Comparison of ENCODE assay signal across 8 mouse cellular contexts in genomic region chr3:116595603-116595991, GRCm38 (mm10). TPM values are rescaled to one million over a fixed set of nuclear protein-coding genes. Genes with fewer than 3 reads are reported as not detected.
DNase-seq lines count a peak whose midpoint lies in the region; ATAC-seq and TF ChIP-seq lines count a peak whose summit lies in the region.

No protein-coding gene starts in this region.

- H3K9ac ChIP-seq in lung, embryonic 16.5 days (ENCODE audit: low read length), result peak overlapping the region; percentile 89
- H3K9ac ChIP-seq in limb, embryonic 12.5 days (replicated peaks), result peak overlapping the region; percentile 77

- no peak for DNase-seq in lung, postnatal 25 days (ENCODE audit: low spot score)
- no peak for DNase-seq in adrenal gland, postnatal 14 days
- DNase-seq in gastrocnemius, postnatal 25 days, result no peak
- no peak for DNase-seq in right cerebral cortex, postnatal 25 days

- no peaks in the 10 kb centered on the region for H3K27me3 ChIP-seq in lung, embryonic 16.5 days (ENCODE audit: control insufficient read depth, insufficient read depth, low read depth, low read length)
- H3K27me3 ChIP-seq in limb, embryonic 12.5 days, result no peaks in the 10 kb centered on the region

- no peak for ATAC-seq in lung, embryonic 16.5 days (ENCODE audit: low read depth)
- no peak for ATAC-seq in limb, embryonic 12.5 days (ENCODE audit: insufficient number of reproducible peaks, insufficient read depth, low FRiP score, low TSS enrichment, low read depth)

- H3K4me3 ChIP-seq in lung, embryonic 16.5 days (ENCODE audit: low read length), result peak overlapping the region; percentile 92
- H3K4me3 ChIP-seq in embryonic fibroblast, embryonic 13.5 days (ENCODE audit: insufficient read depth, low read length), result peak overlapping the region; percentile 88
- H3K4me3 ChIP-seq in limb, embryonic 12.5 days (replicated peaks), result peak overlapping the region; percentile 76
- peak overlapping the region; percentile 76 for H3K4me3 ChIP-seq in olfactory bulb, adult 2 months (ENCODE audit: insufficient read depth, low read depth, low read length)

- WGBS in lung, embryonic 16.5 days, result 6% methylated on average over 10 of the region's 10 CpGs
- 9% methylated on average over 10 of the region's 10 CpGs for WGBS in limb, embryonic 12.5 days
- 9% methylated on average over 10 of the region's 10 CpGs for whole genome bisulfite sequencing in olfactory bulb, adult 2 months

- H3K4me1 ChIP-seq in lung, embryonic 16.5 days (replicated peaks; ENCODE audit: control insufficient read depth, insufficient read depth, low read length), result peaks cover 5% of the 10 kb centered on the region; the same call in 1 of the 2 replicates
- H3K4me1 ChIP-seq in embryonic fibroblast, embryonic 13.5 days (ENCODE audit: control insufficient read depth, insufficient read depth, low read length), result no peaks in the 10 kb centered on the region
- peaks cover 6% of the 10 kb centered on the region for H3K4me1 ChIP-seq in limb, embryonic 12.5 days (replicated peaks)
- H3K4me1 ChIP-seq in olfactory bulb, adult 2 months (ENCODE audit: control insufficient read depth, insufficient read depth, low read length), result no peaks in the 10 kb centered on the region

- no peaks in the 10 kb centered on the region for H3K9me3 ChIP-seq in lung, embryonic 16.5 days (ENCODE audit: control insufficient read depth, low read length)
- no peaks in the 10 kb centered on the region for H3K9me3 ChIP-seq in limb, embryonic 12.5 days

- no peak overlapping the region for H3K27ac ChIP-seq in lung, embryonic 16.5 days (ENCODE audit: low read length)
- no peak overlapping the region for H3K27ac ChIP-seq in embryonic fibroblast, embryonic 13.5 days (ENCODE audit: insufficient read depth, low read length)
- H3K27ac ChIP-seq in limb, embryonic 12.5 days, result no peak overlapping the region
- H3K27ac ChIP-seq in olfactory bulb, adult 2 months (ENCODE audit: insufficient read depth, low read depth, low read length), result no peak overlapping the region

- no peak for TF ChIP-seq POLR2A in embryonic fibroblast, embryonic 13.5 days (IDR thresholded peaks at IDR 0.05; ENCODE audit: low read depth, low read length)
- no peak for TF ChIP-seq POLR2A in olfactory bulb, adult 2 months (IDR thresholded peaks at IDR 0.05; ENCODE audit: insufficient read depth, low read depth, low read length)

- no peak for TF ChIP-seq CTCF in embryonic fibroblast, embryonic 13.5 days (IDR thresholded peaks at IDR 0.05; ENCODE audit: borderline replicate concordance, insufficient read depth, low read length)
- TF ChIP-seq CTCF in olfactory bulb, adult 2 months (IDR thresholded peaks at IDR 0.05; ENCODE audit: insufficient read depth, low read depth, low read length), result no peak

- peak overlapping the region; percentile 54 for H3K4me2 ChIP-seq in lung, embryonic 16.5 days (ENCODE audit: low read depth, low read length)
- peak overlapping the region; percentile 71 for H3K4me2 ChIP-seq in limb, embryonic 12.5 days

- H3K36me3 ChIP-seq in lung, embryonic 16.5 days (ENCODE audit: control insufficient read depth, insufficient read depth, low read length), result peaks cover 6% of the 10 kb centered on the region
- peaks cover 13% of the 10 kb centered on the region for H3K36me3 ChIP-seq in limb, embryonic 12.5 days

RNA-seq across cellular contexts. Expression of gene Sass6, which starts 0.8 kb away (rescaled TPM):
- 22.3 and 29.2 TPM in 2 replicates for polyA plus RNA-seq in lung, embryonic 16.5 days (2015; fragmentation: Nextera tagmentation; extraction: Ambion mirVana)
- 11.5 and 14.6 TPM in 2 replicates for polyA plus RNA-seq in embryonic fibroblast, embryonic 13.5 days (2011; ENCODE audit: insufficient read length, low read depth, missing spikeins)
- 34.2 and 35.2 TPM in 2 replicates for polyA plus RNA-seq in limb, embryonic 12.5 days (2016; fragmentation: Nextera tagmentation; extraction: Ambion mirVana)
- polyA plus RNA-seq in olfactory bulb, adult 2 months (2012; ENCODE audit: insufficient read depth, insufficient read length, low replicate concordance, missing spikeins), result not detected in 2 replicates
- total RNA-seq in adrenal gland, postnatal 14 days (2021), result 5.6 and 6.5 TPM in 2 replicates
- total RNA-seq in gastrocnemius, postnatal 25 days (2021), result 1 to 10 TPM; 1.5 to 3.6 TPM

RNA-seq across cellular contexts. Expression of gene Trmt13, which starts 18.8 kb away (rescaled TPM):
- 24.6 and 28.1 TPM in 2 replicates for polyA plus RNA-seq in lung, embryonic 16.5 days (2015; fragmentation: Nextera tagmentation; extraction: Ambion mirVana)
- polyA plus RNA-seq in embryonic fibroblast, embryonic 13.5 days (2011; ENCODE audit: insufficient read length, low read depth, missing spikeins), result 19.0 and 21.2 TPM in 2 replicates
- polyA plus RNA-seq in limb, embryonic 12.5 days (2016; fragmentation: Nextera tagmentation; extraction: Ambion mirVana), result 34.1 and 38.8 TPM in 2 replicates
- not detected in 2 replicates for polyA plus RNA-seq in olfactory bulb, adult 2 months (2012; ENCODE audit: insufficient read depth, insufficient read length, low replicate concordance, missing spikeins)
- 13.2 and 16.6 TPM in 2 replicates for total RNA-seq in adrenal gland, postnatal 14 days (2021)
- total RNA-seq in gastrocnemius, postnatal 25 days (2021), result 1 to 10 TPM; 4.8 to 5.5 TPM

RNA-seq across cellular contexts. Expression of gene Lrrc39, which starts 32.8 kb away (rescaled TPM):
- 0.67 and 0.93 TPM in 2 replicates for polyA plus RNA-seq in lung, embryonic 16.5 days (2015; fragmentation: Nextera tagmentation; extraction: Ambion mirVana)
- 0.43 TPM in 1 of 2 replicates, not detected in the other for polyA plus RNA-seq in embryonic fibroblast, embryonic 13.5 days (2011; ENCODE audit: insufficient read length, low read depth, missing spikeins)
- polyA plus RNA-seq in limb, embryonic 12.5 days (2016; fragmentation: Nextera tagmentation; extraction: Ambion mirVana), result 0.31 and 0.87 TPM in 2 replicates
- not detected in 2 replicates for polyA plus RNA-seq in olfactory bulb, adult 2 months (2012; ENCODE audit: insufficient read depth, insufficient read length, low replicate concordance, missing spikeins)
- total RNA-seq in adrenal gland, postnatal 14 days (2021), result 4.9 and 6.8 TPM in 2 replicates
- total RNA-seq in gastrocnemius, postnatal 25 days (2021), result 10 to 100 TPM; 42.6 to 54.3 TPM
